Mouse (Mus musculus): ENCODE results near the gene Irf1. TPM values are rescaled to one million over a fixed set of nuclear protein-coding genes. Genes with fewer than 3 reads are reported as not detected.

The Irf1 gene
- polyA plus RNA-seq, 1 experiment from 2014 or later, result 10.0 TPM

GRCm38 (mm10) chr11:53798041-53798711 is 28.4 kb downstream of the Irf1 start:
- Histone ChIP-seq H3K4me3 (no peak overlapping the region), H3K4me1 (peaks cover 37% of the 10 kb centered on the region), H3K4me2 (no peak overlapping the region), H3K9ac (no peak overlapping the region), H3K27me3 (replicated peaks) (no peaks in the 10 kb centered on the region; the same call in 1 of the 2 replicates), H3K36me3 (no peaks in the 10 kb centered on the region), H3K27ac (replicated peaks) (no peak overlapping the region), H3K9me3 (no peaks in the 10 kb centered on the region)
- no peak for ATAC-seq (ENCODE audit: extremely low read depth, insufficient number of reproducible peaks, low FRiP score, low TSS enrichment)
- WGBS, result 86% methylated on average over 10 of the region's 10 CpGs

- ATAC-seq (ENCODE audit: extremely low read depth, insufficient number of reproducible peaks, low FRiP score, low TSS enrichment), result no peak
- WGBS, result 70% methylated on average over 4 of the region's 4 CpGs
- Histone ChIP-seq H3K9ac (no peak overlapping the region), H3K27ac (replicated peaks) (no peak overlapping the region), H3K4me2 (no peak overlapping the region), H3K36me3 (no peaks in the 10 kb centered on the region), H3K4me3 (no peak overlapping the region), H3K9me3 (no peaks in the 10 kb centered on the region), H3K27me3 (replicated peaks) (no peaks in the 10 kb centered on the region; the same call in 1 of the 2 replicates), H3K4me1 (peaks cover 24% of the 10 kb centered on the region)
These were observed 30.2 kb downstream of the Irf1 start for GRCm38 (mm10) chr11:53800036-53800435.

- Histone ChIP-seq H3K9ac (no peak overlapping the region), H3K4me1 (peaks cover 18% of the 10 kb centered on the region), H3K9me3 (no peaks in the 10 kb centered on the region), H3K27me3 (replicated peaks) (no peaks in the 10 kb centered on the region; the same call in 1 of the 2 replicates), H3K36me3 (no peaks in the 10 kb centered on the region), H3K27ac (replicated peaks) (no peak overlapping the region), H3K4me3 (no peak overlapping the region), H3K4me2 (no peak overlapping the region)
- ATAC-seq (ENCODE audit: extremely low read depth, insufficient number of reproducible peaks, low FRiP score, low TSS enrichment), result no peak
- WGBS, result 84% methylated on average over 5 of the region's 5 CpGs
These were observed 31.2 kb downstream of the Irf1 start for GRCm38 (mm10) chr11:53800975-53801374.

- Histone ChIP-seq H3K4me2 (no peak overlapping the region), H3K4me1 (peaks cover 7% of the 10 kb centered on the region; the same call in 1 of the 2 replicates), H3K27ac (replicated peaks) (no peak overlapping the region), H3K9ac (no peak overlapping the region), H3K36me3 (no peaks in the 10 kb centered on the region), H3K9me3 (no peaks in the 10 kb centered on the region), H3K27me3 (replicated peaks) (no peaks in the 10 kb centered on the region; the same call in 1 of the 2 replicates), H3K4me3 (no peak overlapping the region)
- WGBS, result 56% methylated on average over 12 of the region's 12 CpGs
- ATAC-seq (ENCODE audit: extremely low read depth, insufficient number of reproducible peaks, low FRiP score, low TSS enrichment), result no peak
These were observed 33.3 kb downstream of the Irf1 start for GRCm38 (mm10) chr11:53803093-53803492.

- H3K4me1 ChIP-seq, result peaks cover 7% of the 10 kb centered on the region; the same call in 1 of the 2 replicates
- WGBS, result 68% methylated on average over 6 of the region's 6 CpGs
- H3K9me3 ChIP-seq, result no peaks in the 10 kb centered on the region
- no peak overlapping the region for H3K27ac ChIP-seq (replicated peaks)
- no peak overlapping the region for H3K4me2 ChIP-seq
- no peak overlapping the region for H3K9ac ChIP-seq
- H3K36me3 ChIP-seq, result no peaks in the 10 kb centered on the region
- H3K4me3 ChIP-seq, result no peak overlapping the region
- no peak for ATAC-seq (ENCODE audit: extremely low read depth, insufficient number of reproducible peaks, low FRiP score, low TSS enrichment)
- H3K27me3 ChIP-seq (replicated peaks), result no peaks in the 10 kb centered on the region; the same call in 1 of the 2 replicates
These were observed 33.7 kb downstream of the Irf1 start for GRCm38 (mm10) chr11:53803494-53803893.

GRCm38 (mm10) chr11:53804569-53805344 is 34.9 kb downstream of the Irf1 start:
- 80% methylated on average over 14 of the region's 14 CpGs for WGBS
- ATAC-seq (ENCODE audit: extremely low read depth, insufficient number of reproducible peaks, low FRiP score, low TSS enrichment), result no peak
- no peaks in the 10 kb centered on the region for H3K9me3 ChIP-seq
- H3K36me3 ChIP-seq, result no peaks in the 10 kb centered on the region
- H3K4me2 ChIP-seq, result no peak overlapping the region
- H3K9ac ChIP-seq, result no peak overlapping the region
- H3K4me3 ChIP-seq, result no peak overlapping the region
- peaks cover 7% of the 10 kb centered on the region; the same call in 1 of the 2 replicates for H3K4me1 ChIP-seq
- H3K27me3 ChIP-seq (replicated peaks), result no peaks in the 10 kb centered on the region; the same call in 1 of the 2 replicates
- H3K27ac ChIP-seq (replicated peaks), result no peak overlapping the region

- no peak overlapping the region for H3K27ac ChIP-seq (replicated peaks)
- no peak overlapping the region for H3K4me3 ChIP-seq
- no peak overlapping the region for H3K4me2 ChIP-seq
- H3K4me1 ChIP-seq, result peaks cover 7% of the 10 kb centered on the region; the same call in 1 of the 2 replicates
- no peaks in the 10 kb centered on the region for H3K9me3 ChIP-seq
- ATAC-seq (ENCODE audit: extremely low read depth, insufficient number of reproducible peaks, low FRiP score, low TSS enrichment), result no peak
- H3K9ac ChIP-seq, result no peak overlapping the region
- WGBS, result 66% methylated on average over 9 of the region's 9 CpGs
- H3K36me3 ChIP-seq, result no peaks in the 10 kb centered on the region
- H3K27me3 ChIP-seq (replicated peaks), result no peaks in the 10 kb centered on the region; the same call in 1 of the 2 replicates
These were observed 36.0 kb downstream of the Irf1 start for GRCm38 (mm10) chr11:53805786-53806185.

GRCm38 (mm10) chr11:53809354-53809753 is 39.5 kb downstream of the Irf1 start:
- Histone ChIP-seq H3K9me3 (no peaks in the 10 kb centered on the region), H3K4me2 (no peak overlapping the region), H3K27me3 (replicated peaks) (no peaks in the 10 kb centered on the region), H3K36me3 (no peaks in the 10 kb centered on the region), H3K27ac (replicated peaks) (no peak overlapping the region), H3K4me3 (no peak overlapping the region), H3K9ac (no peak overlapping the region), H3K4me1 (peaks cover 7% of the 10 kb centered on the region; the same call in 1 of the 2 replicates)
- ATAC-seq (ENCODE audit: extremely low read depth, insufficient number of reproducible peaks, low FRiP score, low TSS enrichment), result no peak
- WGBS, result 47% methylated on average over 5 of the region's 5 CpGs

GRCm38 (mm10) chr11:53810156-53810555 is 40.3 kb downstream of the Irf1 start:
- H3K9me3 ChIP-seq, result no peaks in the 10 kb centered on the region
- no peak overlapping the region for H3K9ac ChIP-seq
- no peak for ATAC-seq (ENCODE audit: extremely low read depth, insufficient number of reproducible peaks, low FRiP score, low TSS enrichment)
- H3K27me3 ChIP-seq (replicated peaks), result no peaks in the 10 kb centered on the region
- no peak overlapping the region for H3K27ac ChIP-seq (replicated peaks)
- WGBS, result 58% methylated on average over 5 of the region's 5 CpGs
- no peak overlapping the region for H3K4me2 ChIP-seq
- no peak overlapping the region for H3K4me3 ChIP-seq
- H3K36me3 ChIP-seq, result no peaks in the 10 kb centered on the region
- peaks cover 7% of the 10 kb centered on the region; the same call in 1 of the 2 replicates for H3K4me1 ChIP-seq

GRCm38 (mm10) chr11:53810749-53811148 is 40.9 kb downstream of the Irf1 start:
- WGBS, result 32% methylated on average over 2 of the region's 2 CpGs
- Histone ChIP-seq H3K27me3 (replicated peaks) (no peaks in the 10 kb centered on the region), H3K9ac (no peak overlapping the region), H3K36me3 (no peaks in the 10 kb centered on the region), H3K9me3 (no peaks in the 10 kb centered on the region), H3K4me1 (peaks cover 6% of the 10 kb centered on the region; the same call in 1 of the 2 replicates), H3K4me3 (no peak overlapping the region), H3K27ac (replicated peaks) (no peak overlapping the region), H3K4me2 (no peak overlapping the region)
- ATAC-seq (ENCODE audit: extremely low read depth, insufficient number of reproducible peaks, low FRiP score, low TSS enrichment), result no peak

- Histone ChIP-seq H3K27ac (replicated peaks) (no peak overlapping the region), H3K9me3 (no peaks in the 10 kb centered on the region), H3K4me3 (no peak overlapping the region), H3K36me3 (no peaks in the 10 kb centered on the region), H3K4me1 (peaks cover under 1% of the 10 kb centered on the region; the same call in 1 of the 2 replicates), H3K4me2 (no peak overlapping the region), H3K9ac (no peak overlapping the region), H3K27me3 (replicated peaks) (no peaks in the 10 kb centered on the region)
- WGBS, result 76% methylated on average over 3 of the region's 3 CpGs
- ATAC-seq (ENCODE audit: extremely low read depth, insufficient number of reproducible peaks, low FRiP score, low TSS enrichment), result no peak
These were observed 41.5 kb downstream of the Irf1 start for GRCm38 (mm10) chr11:53811312-53811711.
